Mouse (Mus musculus) hindbrain, embryonic 10.5 days (tissue): Measurements from ENCODE around the gene Gm17571. TPM values are rescaled to one million over a fixed set of nuclear protein-coding genes. Genes with fewer than 3 reads are reported as not detected.

Source experiments
- DNase-seq: peaks from one replicate; pipeline ENCODE4 v3.0.0-alpha.2; 2017; ENCODE audit warnings: low spot score
- H3K27ac ChIP-seq: fragments of 300-500 bp; sonication (generic); 2 replicates; pipeline ENCODE4 v1.5.1; 2016; ENCODE audit warnings: mild to moderate bottlenecking, moderate library complexity
- H3K27me3 ChIP-seq: fragments of 300-500 bp; sonication (generic); 2 replicates; pipeline ENCODE4 v1.6.1; 2016; ENCODE audit warnings: mild to moderate bottlenecking; ENCODE audit not compliant: poor library complexity, insufficient read depth, severe bottlenecking
- H3K36me3 ChIP-seq: fragments of 300-500 bp; sonication (generic); 2 replicates; pipeline ENCODE4 v1.6.1; 2016; ENCODE audit warnings: mild to moderate bottlenecking, moderate library complexity
- H3K4me1 ChIP-seq: fragments of 300-500 bp; sonication (generic); replicated peaks from 2 replicates; pipeline ENCODE4 v1.6.1; 2016; ENCODE audit warnings: mild to moderate bottlenecking
- H3K4me3 ChIP-seq: fragments of 300-500 bp; sonication (generic); 2 replicates; pipeline ENCODE4 v1.5.1; 2016; ENCODE audit warnings: mild to moderate bottlenecking, moderate library complexity
- H3K9me3 ChIP-seq: fragments of 300-500 bp; sonication (generic); 2 replicates; pipeline ENCODE4 v1.6.1; 2016; ENCODE audit warnings: mild to moderate bottlenecking, moderate library complexity
- WGBS: fragments of 180-500 bp; shearing (Covaris S2); methylation state at CpG from one replicate; pipeline ENCODE4 v1.1.7; 2016; 5-methylcytosine and 5-hydroxymethylcytosine counted together
- polyA plus RNA-seq: library from polyadenylated mRNA; unstranded; fragments of >200 nt; fragmentation: Nextera tagmentation; extraction: Ambion mirVana; gene quantifications from 2 replicates; pipeline ENCODE4 v1.2.1, GENCODE M21; 2016

Gm17571 gene
- polyA plus RNA-seq, 1 experiment from 2014 or later = not detected

- no peak for DNase-seq
- H3K4me3 ChIP-seq = no peak overlapping the region
- no peaks in the 10 kb centered on the region for H3K4me1 ChIP-seq
- H3K36me3 ChIP-seq = no peaks in the 10 kb centered on the region
- no peak overlapping the region for H3K27ac ChIP-seq
- H3K9me3 ChIP-seq = no peaks in the 10 kb centered on the region
- WGBS = 75% methylated on average over 1 of the region's 1 CpGs
- no peaks in the 10 kb centered on the region for H3K27me3 ChIP-seq
Observed at GRCm38 (mm10) chr9:13443484-13444211, 2.9 kb downstream of the Gm17571 start.

GRCm38 (mm10) chr9:13442012-13442735 lies 4.4 kb downstream of the Gm17571 start:
- Histone ChIP-seq H3K27ac (no peak overlapping the region), H3K36me3 (0 out of 2 replicates have a peak, but pooled peaks cover 6% of the 10 kb centered on the region), H3K4me1 (no peaks in the 10 kb centered on the region), H3K9me3 (peaks cover 5% of the 10 kb centered on the region; the same call in 1 of the 2 replicates), H3K4me3 (no peak overlapping the region), H3K27me3 (no peaks in the 10 kb centered on the region)
- WGBS = 88% methylated on average over 13 of the region's 13 CpGs
- DNase-seq = no peak

GRCm38 (mm10) chr9:13440911-13441310 lies 5.6 kb downstream of the Gm17571 start:
- peaks cover 5% of the 10 kb centered on the region; the same call in 1 of the 2 replicates for H3K9me3 ChIP-seq
- DNase-seq = no peak
- WGBS = 79% methylated on average over 6 of the region's 6 CpGs
- no peaks in the 10 kb centered on the region for H3K27me3 ChIP-seq
- H3K36me3 ChIP-seq = peaks cover 6% of the 10 kb centered on the region; the same call in 1 of the 2 replicates
- no peak overlapping the region for H3K27ac ChIP-seq
- no peak overlapping the region for H3K4me3 ChIP-seq
- no peaks in the 10 kb centered on the region for H3K4me1 ChIP-seq

- Histone ChIP-seq H3K27me3 (no peaks in the 10 kb centered on the region), H3K4me1 (peaks cover 11% of the 10 kb centered on the region), H3K9me3 (peaks cover 5% of the 10 kb centered on the region; the same call in 1 of the 2 replicates), H3K27ac (no peak overlapping the region), H3K4me3 (no peak overlapping the region), H3K36me3 (peaks cover 6% of the 10 kb centered on the region; the same call in 1 of the 2 replicates)
- no peak for DNase-seq
- WGBS = 88% methylated on average over 6 of the region's 6 CpGs
Observed at GRCm38 (mm10) chr9:13433501-13434090, 13.0 kb downstream of the Gm17571 start.

GRCm38 (mm10) chr9:13431646-13432045 lies 14.9 kb downstream of the Gm17571 start:
- no peak overlapping the region for H3K4me3 ChIP-seq
- 93% methylated on average over 3 of the region's 3 CpGs for WGBS
- no peaks in the 10 kb centered on the region for H3K9me3 ChIP-seq
- DNase-seq = no peak
- peaks cover 29% of the 10 kb centered on the region for H3K4me1 ChIP-seq
- H3K36me3 ChIP-seq = no peaks in the 10 kb centered on the region
- H3K27me3 ChIP-seq = no peaks in the 10 kb centered on the region
- H3K27ac ChIP-seq = no peak overlapping the region

GRCm38 (mm10) chr9:13430744-13431143 lies 15.8 kb downstream of the Gm17571 start:
- DNase-seq = no peak
- H3K27me3 ChIP-seq = no peaks in the 10 kb centered on the region
- H3K4me1 ChIP-seq = peaks cover 38% of the 10 kb centered on the region
- no peak overlapping the region for H3K27ac ChIP-seq
- H3K9me3 ChIP-seq = no peaks in the 10 kb centered on the region
- no peaks in the 10 kb centered on the region for H3K36me3 ChIP-seq
- no peak overlapping the region for H3K4me3 ChIP-seq

GRCm38 (mm10) chr9:13430302-13430701 lies 16.3 kb downstream of the Gm17571 start:
- no peak for DNase-seq
- Histone ChIP-seq H3K4me3 (no peak overlapping the region), H3K9me3 (no peaks in the 10 kb centered on the region), H3K4me1 (peaks cover 43% of the 10 kb centered on the region), H3K27ac (no peak overlapping the region), H3K27me3 (no peaks in the 10 kb centered on the region), H3K36me3 (no peaks in the 10 kb centered on the region)
- 83% methylated on average over 6 of the region's 6 CpGs for WGBS

GRCm38 (mm10) chr9:13429477-13430125 lies 17.0 kb downstream of the Gm17571 start:
- Histone ChIP-seq H3K4me1 (peaks cover 50% of the 10 kb centered on the region), H3K9me3 (no peaks in the 10 kb centered on the region), H3K4me3 (no peak overlapping the region), H3K27ac (no peak overlapping the region), H3K36me3 (no peaks in the 10 kb centered on the region), H3K27me3 (no peaks in the 10 kb centered on the region)
- no peak for DNase-seq
- 54% methylated on average over 2 of the region's 2 CpGs for WGBS

- peak overlapping the region; percentile 20 for H3K4me3 ChIP-seq
- H3K27me3 ChIP-seq = no peaks in the 10 kb centered on the region
- peak overlapping the region; percentile 84 for H3K27ac ChIP-seq
- no peaks in the 10 kb centered on the region for H3K9me3 ChIP-seq
- DNase-seq = peak; percentile 67
- H3K4me1 ChIP-seq = peaks cover 61% of the 10 kb centered on the region
- WGBS = 19% methylated on average over 7 of the region's 7 CpGs
- no peaks in the 10 kb centered on the region for H3K36me3 ChIP-seq
Observed at GRCm38 (mm10) chr9:13425031-13425940, 21.3 kb downstream of the Gm17571 start.

- no peaks in the 10 kb centered on the region for H3K27me3 ChIP-seq
- no peak overlapping the region for H3K4me3 ChIP-seq
- DNase-seq = no peak
- no peaks in the 10 kb centered on the region for H3K4me1 ChIP-seq
- H3K27ac ChIP-seq = no peak overlapping the region
- no peaks in the 10 kb centered on the region for H3K9me3 ChIP-seq
- peaks cover 11% of the 10 kb centered on the region for H3K36me3 ChIP-seq
Observed at GRCm38 (mm10) chr9:13414230-13414766, 32.3 kb downstream of the Gm17571 start.
